Mouse (Mus musculus) intestine, embryonic 14.5 days (tissue): ENCODE data around the gene Ss18l1. TPM values are rescaled to one million over a fixed set of nuclear protein-coding genes. Genes with fewer than 3 reads are reported as not detected.

ENCODE experiments used
- ATAC-seq: fragments of 200-750 bp; cut with Nextera tagmentation; replicated peaks from 2 replicates; pipeline ENCODE4 v1.8.0; 2017; ENCODE audit warnings: low read depth, moderate number of reproducible peaks, moderate TSS enrichment, moderate library complexity; ENCODE audit not compliant: low FRiP score, low TSS enrichment
- DNase-seq: peaks from one replicate; pipeline ENCODE4 v3.0.0-alpha.2; 2018; ENCODE audit warnings: low spot score
- H3K27ac ChIP-seq: fragments of 300-500 bp; sonication (generic); 2 replicates; pipeline ENCODE4 v1.5.1; 2014; ENCODE audit warnings: low read depth, mild to moderate bottlenecking, control low read depth
- H3K27me3 ChIP-seq: fragments of 300-500 bp; sonication (generic); replicated peaks from 2 replicates; pipeline ENCODE4 v1.6.1; 2014; ENCODE audit warnings: low read length, control low read depth; ENCODE audit not compliant: control insufficient read depth, insufficient read depth
- H3K36me3 ChIP-seq: fragments of 300-500 bp; sonication (generic); 2 replicates; pipeline ENCODE4 v1.6.1; 2014; ENCODE audit warnings: low read length, control low read depth; ENCODE audit not compliant: control insufficient read depth, insufficient read depth
- H3K4me1 ChIP-seq: fragments of 300-500 bp; sonication (generic); replicated peaks from 2 replicates; pipeline ENCODE4 v1.6.1; 2014; ENCODE audit warnings: low read length, control low read depth, mixed read lengths; ENCODE audit not compliant: control insufficient read depth, insufficient read depth
- H3K4me2 ChIP-seq: fragments of 300-500 bp; sonication (generic); 2 replicates; pipeline ENCODE4 v1.6.1; 2014; ENCODE audit warnings: low read length
- H3K4me3 ChIP-seq: fragments of 300-500 bp; sonication (generic); 2 replicates; pipeline ENCODE4 v1.5.1; 2014; ENCODE audit warnings: low read depth, low read length, control low read depth, mixed read lengths
- H3K9ac ChIP-seq: fragments of 300-500 bp; sonication (generic); 2 replicates; pipeline ENCODE4 v1.6.1; 2014; ENCODE audit warnings: mild to moderate bottlenecking, low read length
- H3K9me3 ChIP-seq: fragments of 300-500 bp; sonication (generic); 2 replicates; pipeline ENCODE4 v1.6.1; 2016; ENCODE audit warnings: low read length, control low read depth; ENCODE audit not compliant: control insufficient read depth
- WGBS: fragments of 180-500 bp; shearing (Covaris S2); extraction: QIAGEN DNeasy Blood & Tissue Kit; methylation state at CpG from one replicate; pipeline ENCODE4 v1.1.7; 2014; 5-methylcytosine and 5-hydroxymethylcytosine counted together
- polyA plus RNA-seq: library from polyadenylated mRNA; unstranded; fragments of >200 nt; fragmentation: Nextera tagmentation; extraction: Ambion mirVana; gene quantifications from 2 replicates; pipeline ENCODE4 v1.2.1, GENCODE M21; 2014

Ss18l1 gene
- polyA plus RNA-seq, 1 experiment from 2014 or later = 5.0 TPM

DNA sequence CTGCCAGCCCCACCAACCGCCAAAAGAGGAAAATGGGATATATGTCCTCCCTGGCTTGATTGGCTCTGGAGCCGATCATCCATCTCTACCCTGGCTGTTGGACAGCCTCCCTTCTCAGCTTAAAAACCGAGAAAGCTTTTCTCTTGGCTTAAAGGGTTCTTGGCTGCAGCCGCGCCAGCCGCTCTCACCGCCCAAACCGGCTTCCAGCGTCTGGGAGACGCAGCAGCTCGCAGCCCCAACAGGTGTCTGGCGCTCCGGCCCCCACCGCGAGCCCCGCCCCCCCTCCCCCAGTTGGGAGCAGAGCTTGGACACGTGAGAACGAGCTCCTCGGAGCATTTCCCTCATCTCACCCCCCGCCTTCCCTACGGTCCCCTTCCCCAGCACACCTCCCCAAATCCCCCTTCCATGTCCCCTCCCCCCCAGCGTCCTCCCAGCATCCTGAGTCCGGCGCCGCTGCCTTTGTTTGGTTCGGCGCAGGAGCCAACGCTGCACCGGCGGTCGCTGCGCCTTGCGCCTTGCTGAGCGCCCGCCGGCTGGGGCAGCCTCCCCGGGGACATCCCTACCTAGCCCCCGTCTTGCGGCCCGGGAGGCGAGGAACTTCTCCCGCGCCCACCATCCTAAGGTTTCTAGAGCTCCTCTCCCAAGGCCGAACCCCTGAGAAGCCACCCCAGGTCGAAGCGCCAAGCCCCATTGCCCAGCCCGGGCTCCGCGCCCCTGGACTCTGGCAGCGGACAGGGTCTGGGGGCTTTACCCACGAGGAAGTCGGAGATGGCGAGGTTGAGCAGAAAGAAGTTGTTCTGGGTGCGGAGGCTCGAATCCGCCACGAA lies 61.1 kb downstream of the Ss18l1 start:
- 1% methylated on average over 57 of the region's 57 CpGs for WGBS
- no peak overlapping the region for H3K9ac ChIP-seq
- peak; percentile 64 for DNase-seq

GRCm38 (mm10) chr2:180103978-180104658 lies 61.8 kb downstream of the Ss18l1 start, which contains the start of gene Hrh3:
Hrh3 (minus strand) TSS chr2:180104488.
- WGBS = 1% methylated on average over 57 of the region's 87 CpGs

More for the DNA sequence above, 61.1 kb downstream of the Ss18l1 start:
- Histone ChIP-seq H3K27ac (no peak overlapping the region), H3K27me3 (peaks cover 72% of the 10 kb centered on the region), H3K4me2 (peak overlapping the region; percentile 86), H3K36me3 (no peaks in the 10 kb centered on the region), H3K4me3 (peak overlapping the region; percentile 45), H3K9me3 (no peaks in the 10 kb centered on the region), H3K4me1 (peaks cover 9% of the 10 kb centered on the region)
- ATAC-seq = 0 out of 2 replicates have a peak, but pooled peaks have one; percentile 1

GRCm38 (mm10) chr2:180104659-180105377 lies 62.5 kb downstream of the Ss18l1 start:
- Histone ChIP-seq H3K27ac (no peak overlapping the region), H3K9ac (no peak overlapping the region), H3K27me3 (peaks cover 59% of the 10 kb centered on the region), H3K4me2 (peak overlapping the region; percentile 86), H3K4me1 (peaks cover 9% of the 10 kb centered on the region), H3K36me3 (no peaks in the 10 kb centered on the region), H3K4me3 (peak overlapping the region; percentile 45; the same call in 1 of the 2 replicates), H3K9me3 (no peaks in the 10 kb centered on the region)
- ATAC-seq (no peak), DNase-seq (no peak)
- 9% methylated on average over 24 of the region's 24 CpGs for WGBS

More at GRCm38 (mm10) chr2:180103978-180104658, 61.8 kb downstream of the Ss18l1 start, which contains the start of gene Hrh3:
- Histone ChIP-seq H3K4me2 (peak within 1 kb of the TSS; percentile 86), H3K4me3 (peak within 1 kb of the TSS; percentile 45), H3K27me3 (peaks cover 65% of the 10 kb centered on the region), H3K4me1 (peaks cover 9% of the 10 kb centered on the region), H3K9me3 (no peaks in the 10 kb centered on the region), H3K27ac (no peak within 1 kb of the TSS), H3K9ac (no peak within 1 kb of the TSS), H3K36me3 (no peaks in the 10 kb centered on the region)
- ATAC-seq (peak; percentile 91), DNase-seq (peak; percentile 95)

- H3K9me3 ChIP-seq = no peaks in the 10 kb centered on the region
- no peak overlapping the region for H3K9ac ChIP-seq
- no peaks in the 10 kb centered on the region for H3K36me3 ChIP-seq
- no peak for DNase-seq
- no peak overlapping the region for H3K4me3 ChIP-seq
- H3K27me3 ChIP-seq = peaks cover 51% of the 10 kb centered on the region
- WGBS = 34% methylated on average over 8 of the region's 8 CpGs
- no peak overlapping the region for H3K4me2 ChIP-seq
- H3K27ac ChIP-seq = no peak overlapping the region
- H3K4me1 ChIP-seq = peaks cover 9% of the 10 kb centered on the region
- no peak for ATAC-seq
Measured at GRCm38 (mm10) chr2:180105441-180106190, 63.3 kb downstream of the Ss18l1 start.

GRCm38 (mm10) chr2:180107081-180107480 lies 64.8 kb downstream of the Ss18l1 start:
- Histone ChIP-seq H3K4me3 (no peak overlapping the region), H3K36me3 (no peaks in the 10 kb centered on the region), H3K4me1 (peaks cover 9% of the 10 kb centered on the region), H3K9me3 (no peaks in the 10 kb centered on the region), H3K9ac (no peak overlapping the region), H3K27ac (no peak overlapping the region), H3K4me2 (no peak overlapping the region), H3K27me3 (peaks cover 37% of the 10 kb centered on the region)
- WGBS = 61% methylated on average over 4 of the region's 4 CpGs
- DNase-seq = no peak
- no peak for ATAC-seq

- H3K9ac ChIP-seq = no peak overlapping the region
- no peaks in the 10 kb centered on the region for H3K9me3 ChIP-seq
- H3K4me1 ChIP-seq = peaks cover 5% of the 10 kb centered on the region
- DNase-seq (no peak), ATAC-seq (no peak)
- peaks cover 25% of the 10 kb centered on the region for H3K27me3 ChIP-seq
- H3K27ac ChIP-seq = no peak overlapping the region
- whole genome bisulfite sequencing = 61% methylated on average over 6 of the region's 6 CpGs
- H3K4me2 ChIP-seq = no peak overlapping the region
- H3K4me3 ChIP-seq = no peak overlapping the region
- H3K36me3 ChIP-seq = no peaks in the 10 kb centered on the region
Measured at GRCm38 (mm10) chr2:180108285-180108684, 66.0 kb downstream of the Ss18l1 start.

- WGBS = 65% methylated on average over 17 of the region's 17 CpGs
- H3K4me1 ChIP-seq = peaks cover 11% of the 10 kb centered on the region
- no peak for ATAC-seq
- DNase-seq = no peak
- H3K36me3 ChIP-seq = no peaks in the 10 kb centered on the region
- H3K27me3 ChIP-seq = no peaks in the 10 kb centered on the region
- H3K4me3 ChIP-seq = no peak overlapping the region
- H3K4me2 ChIP-seq = no peak overlapping the region
- H3K9me3 ChIP-seq = no peaks in the 10 kb centered on the region
- no peak overlapping the region for H3K27ac ChIP-seq
- H3K9ac ChIP-seq = no peak overlapping the region
Measured at GRCm38 (mm10) chr2:180113909-180114890, 71.9 kb downstream of the Ss18l1 start.
